Mouse (Mus musculus) MEL (cell line): Measurements from ENCODE around the gene Kansl1. TPM values are rescaled to one million over a fixed set of nuclear protein-coding genes. Genes with fewer than 3 reads are reported as not detected.

Experiments
- DNase-seq: peaks from one replicate; pipeline ENCODE4 v3.0.0; 2011; ENCODE audit warnings: low read depth, low spot score
- H3K27ac ChIP-seq: 2 replicates; pipeline ENCODE4 v1.5.1; 2012; ENCODE audit warnings: low read depth, mild to moderate bottlenecking, control low read depth, low read length, moderate library complexity; ENCODE audit not compliant: control insufficient read depth
- H3K27me3 ChIP-seq, 2 experiments: fragments of 150-350 bp in 1 of 2; sonication (generic) in 1 of 2; 2 replicates each; pipeline ENCODE4 v1.6.1; 2012; ENCODE audit warnings: low read length in 2 of 2, mild to moderate bottlenecking in 2 of 2, improper control_type of control experiment in 1 of 2, moderate library complexity in 1 of 2; ENCODE audit not compliant: insufficient read depth in 2 of 2, control insufficient read depth in 1 of 2
- H3K36me3 ChIP-seq, 2 experiments: 2 replicates each; pipeline ENCODE4 v1.6.1; 2012 to 2014; ENCODE audit warnings: low read length in 2 of 2, improper control_type of control experiment in 1 of 2, inconsistent platforms in 1 of 2, mild to moderate bottlenecking in 1 of 2; ENCODE audit not compliant: insufficient read depth in 2 of 2, control insufficient read depth in 1 of 2
- H3K4me1 ChIP-seq, 2 experiments: fragments of 150-350 bp in 1 of 2; sonication (generic) in 1 of 2; 2 replicates each; pipeline ENCODE4 v1.6.1; 2012; ENCODE audit warnings: low read length in 2 of 2, improper control_type of control experiment in 1 of 2, mild to moderate bottlenecking in 1 of 2; ENCODE audit not compliant: insufficient read depth in 2 of 2, control insufficient read depth in 1 of 2
- H3K4me3 ChIP-seq, 2 experiments: fragments of 150-350 bp in 1 of 2; sonication (generic) in 1 of 2; 2 replicates each; pipeline ENCODE4 v1.5.1; 2012; ENCODE audit warnings: low read depth in 2 of 2, low read length in 2 of 2, mild to moderate bottlenecking in 2 of 2, moderate library complexity in 2 of 2, control low read depth in 1 of 2, improper control_type of control experiment in 1 of 2; ENCODE audit not compliant: control insufficient read depth in 1 of 2, insufficient read depth in 1 of 2
- H3K79me2 ChIP-seq: 2 replicates; pipeline ENCODE4 v1.6.1; 2012; ENCODE audit warnings: mild to moderate bottlenecking, low read length, moderate library complexity; ENCODE audit not compliant: control insufficient read depth, poor library complexity, insufficient read depth
- H3K9ac ChIP-seq: 2 replicates; pipeline ENCODE4 v1.6.1; 2012; ENCODE audit warnings: low read depth, mild to moderate bottlenecking, control low read depth, low read length, moderate library complexity; ENCODE audit not compliant: control insufficient read depth, poor library complexity, severe bottlenecking
- H3K9me3 ChIP-seq: fragments of 150-350 bp; sonication (generic); replicated peaks from 2 replicates; pipeline ENCODE4 v1.6.1; 2012; ENCODE audit warnings: mild to moderate bottlenecking, low read length, improper control_type of control experiment, moderate library complexity; ENCODE audit not compliant: insufficient read depth
- CHD1 ChIP-seq: IDR thresholded peaks from 2 replicates; pipeline ENCODE4 v1.6.1; 2012; ENCODE audit warnings: low read depth, mild to moderate bottlenecking, inconsistent platforms, low read length, improper control_type of control experiment
- CHD2 ChIP-seq: IDR thresholded peaks from 2 replicates; pipeline ENCODE4 v1.6.1; 2011; ENCODE audit warnings: low read length, improper control_type of control experiment
- EP300 ChIP-seq, 2 experiments: IDR thresholded peaks; 2 replicates each; pipeline ENCODE4 v1.6.1; 2011; ENCODE audit warnings: improper control_type of control experiment in 2 of 2, low read length in 2 of 2, low read depth in 1 of 2, mild to moderate bottlenecking in 1 of 2
- ETS1 ChIP-seq: IDR thresholded peaks from 2 replicates; pipeline ENCODE4 v1.6.1; 2012; ENCODE audit warnings: low read depth, mild to moderate bottlenecking, inconsistent platforms, low read length, improper control_type of control experiment, moderate library complexity
- GABPA ChIP-seq: IDR thresholded peaks from 2 replicates; pipeline ENCODE4 v1.6.1; 2012; ENCODE audit warnings: low read depth, mild to moderate bottlenecking, inconsistent platforms, low read length, improper control_type of control experiment, moderate library complexity
- GATA1 ChIP-seq: IDR thresholded peaks from 2 replicates; pipeline ENCODE4 v1.6.1; 2011; ENCODE audit warnings: low read depth, low read length, improper control_type of control experiment
- JUND ChIP-seq: IDR thresholded peaks from 2 replicates; pipeline ENCODE4 v1.6.1; 2011; ENCODE audit warnings: low read depth, mild to moderate bottlenecking, improper control_type of control experiment, low read length
- KAT2A ChIP-seq: conservative IDR thresholded peaks from 2 replicates; pipeline ENCODE4 v1.6.1; 2012; ENCODE audit warnings: low read depth, low read length, improper control_type of control experiment, inconsistent platforms
- MAFK ChIP-seq: IDR thresholded peaks from 2 replicates; pipeline ENCODE4 v1.6.1; 2011; ENCODE audit warnings: low read depth, mild to moderate bottlenecking, low read length, improper control_type of control experiment, borderline replicate concordance
- MAX ChIP-seq: IDR thresholded peaks from 2 replicates; pipeline ENCODE4 v1.6.1; 2011; ENCODE audit warnings: low read length, improper control_type of control experiment
- MAZ ChIP-seq: IDR thresholded peaks from 2 replicates; pipeline ENCODE4 v1.6.1; 2012; ENCODE audit warnings: low read depth, mild to moderate bottlenecking, inconsistent platforms, low read length, improper control_type of control experiment
- MEF2A ChIP-seq: IDR thresholded peaks from 2 replicates; pipeline ENCODE4 v1.6.1; 2014; ENCODE audit warnings: low read depth, mild to moderate bottlenecking, inconsistent platforms, low read length, improper control_type of control experiment; ENCODE audit not compliant: poor library complexity, insufficient replicate concordance, severe bottlenecking; ENCODE audit errors: extremely low read depth
- MXI1 ChIP-seq: IDR thresholded peaks from 2 replicates; pipeline ENCODE4 v1.6.1; 2011; ENCODE audit warnings: mild to moderate bottlenecking, low read depth, low read length, improper control_type of control experiment
- MYB ChIP-seq: IDR thresholded peaks from 2 replicates; pipeline ENCODE4 v1.6.1; 2011; ENCODE audit warnings: mild to moderate bottlenecking, low read depth, low read length, improper control_type of control experiment
- POLR2A ChIP-seq, 2 experiments: IDR thresholded peaks; 2 replicates each; pipeline ENCODE4 v1.6.1; 2011 to 2012; ENCODE audit warnings: low read length in 2 of 2, mild to moderate bottlenecking in 2 of 2, control low read depth in 1 of 2, improper control_type of control experiment in 1 of 2, low read depth in 1 of 2, moderate library complexity in 1 of 2; ENCODE audit not compliant: control insufficient read depth in 1 of 2, insufficient read depth in 1 of 2, poor library complexity in 1 of 2
- POLR2AphosphoS2 ChIP-seq: IDR thresholded peaks from 2 replicates; pipeline ENCODE4 v1.6.1; 2011; ENCODE audit warnings: low read length, improper control_type of control experiment
- RAD21 ChIP-seq: IDR thresholded peaks from 2 replicates; pipeline ENCODE4 v1.6.1; 2011; ENCODE audit warnings: mild to moderate bottlenecking, low read depth, low read length, improper control_type of control experiment
- SIN3A ChIP-seq: IDR thresholded peaks from 2 replicates; pipeline ENCODE4 v1.6.1; 2012; ENCODE audit warnings: low read length, improper control_type of control experiment, inconsistent platforms
- SMC3 ChIP-seq: IDR thresholded peaks from 2 replicates; pipeline ENCODE4 v1.6.1; 2011; ENCODE audit warnings: low read depth, low read length, improper control_type of control experiment
- TAL1 ChIP-seq: IDR thresholded peaks from 2 replicates; pipeline ENCODE4 v1.6.1; 2012; ENCODE audit warnings: mild to moderate bottlenecking, inconsistent platforms, low read length, moderate library complexity, mixed read lengths
- TBP ChIP-seq: IDR thresholded peaks from 2 replicates; pipeline ENCODE4 v1.8.0; 2011; ENCODE audit warnings: low read depth, low read length, improper control_type of control experiment
- TCF12 ChIP-seq: IDR thresholded peaks from 2 replicates; pipeline ENCODE4 v1.6.1; 2014; ENCODE audit warnings: low read depth, mild to moderate bottlenecking, inconsistent platforms, low read length, improper control_type of control experiment, moderate library complexity
- UBTF ChIP-seq: IDR thresholded peaks from 2 replicates; pipeline ENCODE4 v1.6.1; 2012; ENCODE audit warnings: low read depth, mild to moderate bottlenecking, inconsistent platforms, low read length, improper control_type of control experiment, moderate library complexity, borderline replicate concordance; ENCODE audit not compliant: insufficient read depth
- USF1 ChIP-seq: IDR thresholded peaks from 2 replicates; pipeline ENCODE4 v1.6.1; 2014; ENCODE audit warnings: low read depth, mild to moderate bottlenecking, inconsistent platforms, low read length, improper control_type of control experiment, moderate library complexity
- ZC3H11A ChIP-seq: IDR thresholded peaks from 2 replicates; pipeline ENCODE4 v1.6.1; 2012; ENCODE audit warnings: low read depth, mild to moderate bottlenecking, inconsistent platforms, low read length, improper control_type of control experiment
- ZMIZ1 ChIP-seq: IDR thresholded peaks from 2 replicates; pipeline ENCODE4 v1.6.1; 2012; ENCODE audit warnings: low read depth, mild to moderate bottlenecking, inconsistent platforms, low read length, improper control_type of control experiment, moderate library complexity
- ZNF384 ChIP-seq: IDR thresholded peaks from 2 replicates; pipeline ENCODE4 v1.6.1; 2012; ENCODE audit warnings: low read depth, mild to moderate bottlenecking, inconsistent platforms, low read length, improper control_type of control experiment
- polyA plus RNA-seq, 2 experiments: library from polyadenylated mRNA; stranded (reverse) in 1 of 2; unstranded in 1 of 2; fragments of >175 nt in 1 of 2; fragments of >200 nt in 1 of 2; gene quantifications; 2 replicates each; pipeline versions ENCODE4 v1.2.1 to v1.2.4; 2012; ENCODE audit warnings: low replicate concordance in 2 of 2, low read depth in 1 of 2; ENCODE audit not compliant: insufficient read length in 2 of 2, insufficient read depth in 1 of 2, missing spikeins in 1 of 2
- total RNA-seq: library from RNA; depleted of rRNA; stranded (reverse); fragments of 300-350 nt; gene quantifications from 2 replicates; pipeline ENCODE4 v1.2.3, GENCODE M21; 2012

Gene Kansl1
- total and polyA plus RNA-seq, 3 experiments = 14.9 to 76.3 (median 56.4) TPM

DNA sequence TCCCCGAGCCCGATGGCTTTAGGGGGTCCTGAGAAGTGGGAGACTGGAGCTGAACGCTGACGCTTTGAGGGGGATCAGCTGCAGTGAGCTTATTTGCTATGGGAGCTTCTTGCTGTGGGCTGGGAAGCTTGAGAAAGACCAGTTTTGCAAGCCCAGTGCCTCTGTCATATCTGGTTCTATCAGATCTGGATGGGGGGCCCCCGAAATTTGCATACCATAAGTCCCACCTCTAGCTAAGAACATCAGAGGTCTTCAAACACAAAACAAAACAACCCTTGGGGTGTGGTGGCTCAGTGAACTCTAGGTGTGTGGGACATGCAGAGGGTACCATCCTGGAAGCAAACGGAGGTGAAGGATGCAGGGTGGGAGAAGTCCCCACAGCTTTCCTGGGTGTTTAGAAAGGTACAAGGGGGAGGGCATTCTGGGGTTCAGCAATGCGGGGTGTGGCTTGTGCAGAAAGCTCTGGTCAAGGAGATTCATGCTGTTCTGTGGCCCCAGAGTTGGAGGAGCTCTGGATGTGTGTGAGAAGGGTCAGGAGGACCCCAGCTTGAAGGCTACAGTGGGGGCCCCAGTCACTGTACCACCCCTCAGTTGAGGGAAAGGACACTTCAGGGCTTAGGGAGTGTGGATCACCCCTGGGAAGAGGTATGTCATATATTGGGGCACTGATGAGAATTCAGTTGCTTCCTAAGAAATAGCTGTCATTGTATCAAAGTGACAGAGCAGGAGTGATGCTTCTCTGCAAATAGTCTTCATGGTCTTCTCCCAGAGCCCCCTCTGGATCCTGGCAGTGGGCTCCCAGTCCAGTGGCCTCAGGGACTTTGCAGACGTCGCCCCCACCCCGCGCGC, 159.1 kb downstream of the Kansl1 start (continued):
- peak; percentile 97 for TF ChIP-seq ZMIZ1
- TF ChIP-seq TAL1 = no peak
- peak; percentile 51 for TF ChIP-seq POLR2AphosphoS2

- DNase-seq = no peak
- Histone ChIP-seq H3K36me3 (peaks cover 0 to 11% of the 10 kb centered on the region in 2 experiments; a peak in 2 of 4 replicates), H3K27ac (no peak overlapping the region), H3K4me1 (peaks cover 7 to 33% of the 10 kb centered on the region in 2 experiments), H3K9ac (no peak overlapping the region), H3K4me3 (no peak overlapping the region), H3K9me3 (no peaks in the 10 kb centered on the region), H3K79me2 (no peaks in the 10 kb centered on the region), H3K27me3 (no peaks in the 10 kb centered on the region)
- no peak for TF ChIP-seq ZMIZ1
- TF ChIP-seq JUND = no peak
- TF ChIP-seq KAT2A = no peak
- no peak for TF ChIP-seq RAD21
- TF ChIP-seq TCF12 = no peak
- TF ChIP-seq MAFK = no peak
- no peak for TF ChIP-seq GATA1
- no peak for TF ChIP-seq SIN3A
- TF ChIP-seq CHD2 = no peak
- no peak for TF ChIP-seq POLR2A (IDR thresholded peaks at IDR 0.05; ENCODE audit: control insufficient read depth in 1 of 2, insufficient read depth in 1 of 2, low read depth in 1 of 2, low read length in 2 of 2, poor library complexity in 1 of 2)
- TF ChIP-seq ZC3H11A = no peak
- TF ChIP-seq MAZ = no peak
- no peak for TF ChIP-seq MYB
- TF ChIP-seq GABPA = no peak
- no peak for TF ChIP-seq CHD1
- no peak for TF ChIP-seq MAX
- TF ChIP-seq POLR2AphosphoS2 = no peak
Observed at GRCm38 (mm10) chr11:104307136-104307535, 161.5 kb downstream of the Kansl1 start.

DNA sequence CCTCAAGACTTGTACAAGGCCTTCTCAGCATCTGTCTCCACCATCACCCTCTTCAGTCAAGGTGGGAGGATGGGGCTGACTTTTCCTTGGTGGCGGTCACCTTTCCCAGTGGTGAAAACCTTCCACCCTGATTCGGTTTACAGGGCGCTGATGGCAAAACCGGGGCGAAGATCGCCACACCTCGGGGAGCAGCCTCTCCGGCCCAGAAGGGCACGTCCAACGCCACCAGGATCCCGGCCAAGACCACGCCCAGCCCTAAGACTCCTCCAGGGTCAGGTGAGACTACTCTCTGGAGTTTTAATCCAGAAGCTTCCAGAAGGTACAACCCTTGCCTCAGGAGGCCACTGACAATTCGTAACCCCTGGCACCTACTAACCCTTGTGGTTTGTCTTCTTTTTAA, 162.2 kb downstream of the Kansl1 start:
- H3K4me1 ChIP-seq = peaks cover 7 to 35% of the 10 kb centered on the region in 2 experiments
- no peak overlapping the region for H3K27ac ChIP-seq
- no peaks in the 10 kb centered on the region for H3K27me3 ChIP-seq
- TF ChIP-seq CHD1 = no peak
- no peak for TF ChIP-seq UBTF
- TF ChIP-seq MAZ = no peak
- no peak for TF ChIP-seq POLR2AphosphoS2
- no peak for TF ChIP-seq MAFK
- no peak for TF ChIP-seq MXI1
- TF ChIP-seq TAL1 = no peak
- TF ChIP-seq TBP = no peak
- TF ChIP-seq GATA1 = no peak
- TF ChIP-seq JUND = no peak
- no peak for TF ChIP-seq MYB
- no peak for TF ChIP-seq USF1
- no peak for TF ChIP-seq SMC3
- TF ChIP-seq ETS1 = no peak
- no peak for TF ChIP-seq EP300 (IDR thresholded peaks at IDR 0.05; ENCODE audit: low read depth in 1 of 2, low read length in 2 of 2)
- TF ChIP-seq ZNF384 = no peak
- TF ChIP-seq MEF2A = no peak
- TF ChIP-seq, all 39 proteins: peak for 0
- DNase-seq = no peak
- H3K4me3 ChIP-seq = no peak overlapping the region
- no peak overlapping the region for H3K9ac ChIP-seq
- no peaks in the 10 kb centered on the region for H3K9me3 ChIP-seq
- H3K36me3 ChIP-seq = peaks cover 0 to 11% of the 10 kb centered on the region in 2 experiments; a peak in 2 of 4 replicates
- no peaks in the 10 kb centered on the region for H3K79me2 ChIP-seq
